Mouse (Mus musculus) mouse trophoblast stem cell (cell line): Measurements from ENCODE around the gene Akap6.

Experiments
- in situ Hi-C, 2 experiments: fragments of 300-500 bp; cut with MseI, MboI; formaldehyde crosslinking; loops; 2 replicates in 1 of 2; 3 replicates in 1 of 2; pipeline ENCODE4 v1.15.1; 2025

The Akap6 gene

GRCm38 (mm10) chr12:53028926-53029325 lies 329.7 kb downstream of the Akap6 start:
- in situ Hi-C loops = no loop called here

- in situ Hi-C loops = no loop called here
Measured at GRCm38 (mm10) chr12:53029910-53030309, 330.7 kb downstream of the Akap6 start.

GRCm38 (mm10) chr12:53032762-53033161 lies 333.6 kb downstream of the Akap6 start:
- in situ Hi-C loops = no loop called here

GRCm38 (mm10) chr12:53033404-53033913 lies 334.3 kb downstream of the Akap6 start:
- in situ Hi-C loops = no loop called here

GRCm38 (mm10) chr12:53040634-53041033 lies 341.5 kb downstream of the Akap6 start:
- in situ Hi-C loops = no loop called here

- in situ Hi-C loops = no loop called here
Measured at GRCm38 (mm10) chr12:53042739-53043138, 343.6 kb downstream of the Akap6 start.

- in situ Hi-C loops = no loop called here
Measured at GRCm38 (mm10) chr12:53057606-53058005, 358.4 kb downstream of the Akap6 start.

DNA sequence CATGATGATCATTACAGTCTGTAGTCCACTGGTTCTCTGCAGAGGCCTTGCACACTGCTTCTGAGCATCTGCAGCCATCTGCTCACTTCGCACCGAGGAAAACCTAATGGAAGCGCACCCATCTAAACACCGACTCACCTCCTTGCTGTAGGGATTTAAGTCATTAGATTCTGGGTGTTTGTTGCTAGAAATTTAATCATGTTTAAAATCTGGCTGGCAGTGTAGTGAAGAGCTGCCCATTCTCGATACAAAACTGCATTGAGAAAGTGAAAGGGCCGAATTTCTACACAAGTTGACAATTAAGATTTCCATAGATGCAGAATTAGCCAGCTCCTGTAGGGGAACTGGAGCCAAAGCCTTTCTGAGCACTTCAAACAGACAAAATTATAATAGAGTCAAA lies 361.7 kb downstream of the Akap6 start:
- in situ Hi-C loops = no loop called here

- in situ Hi-C loops = no loop called here
Measured at GRCm38 (mm10) chr12:53061466-53062124, 362.4 kb downstream of the Akap6 start.

- in situ Hi-C loops = no loop called here
Measured at GRCm38 (mm10) chr12:53063003-53063402, 363.8 kb downstream of the Akap6 start.

GRCm38 (mm10) chr12:53064241-53064760 lies 365.1 kb downstream of the Akap6 start:
- in situ Hi-C loops = no loop called here

- in situ Hi-C loops = no loop called here
Measured at GRCm38 (mm10) chr12:53065031-53065785, 366.0 kb downstream of the Akap6 start.

GRCm38 (mm10) chr12:53066321-53066720 lies 367.1 kb downstream of the Akap6 start:
- in situ Hi-C loops = no loop called here

GRCm38 (mm10) chr12:53070907-53071306 lies 371.7 kb downstream of the Akap6 start:
- in situ Hi-C loops = no loop called here

- in situ Hi-C loops = no loop called here
Measured at GRCm38 (mm10) chr12:53076595-53077400, 377.6 kb downstream of the Akap6 start.

- in situ Hi-C loops = no loop called here
Measured at GRCm38 (mm10) chr12:53085789-53086188, 386.6 kb downstream of the Akap6 start.

DNA sequence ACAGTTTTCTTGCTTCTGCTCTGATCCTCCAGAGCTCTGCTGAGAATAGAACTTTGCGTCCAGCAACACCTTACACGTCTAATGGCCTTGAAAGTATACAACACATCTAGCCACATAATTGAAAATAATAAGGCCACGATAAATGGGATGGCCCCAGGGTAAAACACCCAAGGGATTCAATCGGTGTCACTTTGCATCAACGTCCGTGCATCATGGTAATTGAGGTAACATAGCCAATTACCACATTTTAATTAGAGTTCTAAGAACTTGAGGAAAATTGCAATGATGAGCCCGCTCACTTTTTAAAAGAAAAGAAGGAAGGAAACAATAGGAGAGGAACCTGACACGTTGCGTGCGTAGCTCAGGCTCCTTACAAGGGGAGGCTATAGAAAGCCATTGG lies 413.1 kb downstream of the Akap6 start:
- in situ Hi-C loops = no loop called here

- in situ Hi-C loops = no loop called here
Measured at GRCm38 (mm10) chr12:53119352-53119751, 420.2 kb downstream of the Akap6 start.

- in situ Hi-C loops = no loop called here
Measured at GRCm38 (mm10) chr12:53124131-53124530, 424.9 kb downstream of the Akap6 start.

GRCm38 (mm10) chr12:53124696-53125095 lies 425.5 kb downstream of the Akap6 start:
- in situ Hi-C loops = no loop called here

DNA sequence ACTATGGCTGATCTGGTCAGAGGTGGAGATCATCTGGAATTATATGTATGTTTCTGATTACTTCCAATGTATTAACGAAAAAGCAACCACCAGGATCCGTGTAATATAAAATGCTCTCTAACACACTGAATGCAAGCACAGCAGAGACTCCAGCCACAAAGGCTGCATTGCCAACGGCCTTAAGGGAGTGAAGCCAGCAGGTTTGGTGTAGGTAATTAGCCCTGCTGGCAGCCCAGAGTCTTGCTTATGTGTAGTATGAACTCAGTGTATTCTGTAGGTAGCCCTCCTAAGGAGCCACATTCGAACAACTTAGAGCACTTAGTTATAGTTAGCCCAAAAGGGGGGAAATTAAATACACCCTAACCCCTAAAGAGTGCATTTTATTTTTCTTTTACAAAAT lies 426.1 kb downstream of the Akap6 start:
- in situ Hi-C loops = no loop called here

DNA sequence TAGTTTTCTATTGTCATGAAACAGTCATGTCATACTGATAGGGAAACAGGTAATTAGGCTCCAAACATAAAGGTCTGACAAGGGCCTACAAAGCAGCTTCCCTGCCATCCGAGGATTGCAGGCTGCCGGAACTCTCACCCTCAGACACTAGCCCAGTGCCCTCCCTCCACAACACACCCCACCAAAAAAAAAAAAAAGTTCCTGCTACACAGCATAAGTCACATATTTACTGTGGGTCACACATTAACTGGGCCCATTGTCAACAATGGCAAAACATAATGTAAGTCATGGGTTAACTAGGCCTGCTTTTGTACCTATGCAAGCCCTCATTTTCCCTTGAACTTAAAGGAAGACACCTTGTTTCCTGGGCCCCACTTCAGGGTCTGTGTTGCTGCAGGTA lies 435.0 kb downstream of the Akap6 start:
- in situ Hi-C loops = no loop called here
